Mouse (Mus musculus) heart, postnatal 36 days (tissue): ENCODE measurements around the gene Agap1. TPM values are rescaled to one million over a fixed set of nuclear protein-coding genes. Genes with fewer than 3 reads are reported as not detected.

ENCODE experiments used
- DNase-seq, 2 experiments: peaks; one replicate each; pipeline ENCODE4 v3.0.0; 2021 to 2022
- intact Hi-C: fragments of 180-260 bp; cut with DNase I; formaldehyde crosslinking; loops from one replicate; pipeline ENCODE4 v1.15.1; 2025
- total RNA-seq, 2 experiments: library from RNA; stranded (reverse); gene quantifications; 2 replicates each; pipeline ENCODE4 v1.2.3; 2021

Agap1 gene
- total RNA-seq, 2 experiments from 2014 or later, result 60.8 to 67.6 TPM

- DNase-seq, result no peak
- intact Hi-C loops, result loop anchor here (1.0 kb wide), 1 partner anchor 173 kb away; no protein-coding TSS in a partner anchor
Observed at GRCm38 (mm10) chr1:89770298-89770697, 315.7 kb downstream of the Agap1 start.

- no peak for DNase-seq
Observed at GRCm38 (mm10) chr1:89775750-89776149, 321.1 kb downstream of the Agap1 start.

GRCm38 (mm10) chr1:89780675-89781074 is 326.1 kb downstream of the Agap1 start:
- DNase-seq, result no peak
- intact Hi-C loops, result no loop called here

More at GRCm38 (mm10) chr1:89775750-89776149, 321.1 kb downstream of the Agap1 start:
- intact Hi-C loops, result no loop called here

- intact Hi-C loops, result no loop called here
- no peak for DNase-seq
Observed at GRCm38 (mm10) chr1:89781861-89782260, 327.3 kb downstream of the Agap1 start.

- intact Hi-C loops, result no loop called here
- DNase-seq, result no peak
Observed at GRCm38 (mm10) chr1:89786793-89787192, 332.2 kb downstream of the Agap1 start.

DNA sequence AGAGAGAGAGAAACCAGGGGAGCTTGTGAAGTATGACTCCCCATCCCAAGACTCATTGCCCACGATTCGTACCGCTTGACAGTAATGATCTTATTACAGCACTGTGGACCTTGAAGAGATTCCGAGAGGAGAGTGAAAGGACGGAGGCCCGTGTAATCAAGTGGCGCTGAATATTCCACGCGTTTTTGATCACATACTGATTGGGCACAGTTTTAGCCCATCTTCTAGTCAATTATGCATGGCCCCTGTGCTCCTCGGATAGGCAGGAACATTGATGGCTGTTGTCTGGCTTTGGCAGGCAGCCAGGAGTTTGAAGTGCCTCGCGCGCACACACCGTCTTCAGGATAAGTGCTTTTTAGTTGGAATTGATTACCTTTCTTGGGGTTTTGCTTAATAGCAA is 344.1 kb downstream of the Agap1 start:
- intact Hi-C loops, result no loop called here

DNA sequence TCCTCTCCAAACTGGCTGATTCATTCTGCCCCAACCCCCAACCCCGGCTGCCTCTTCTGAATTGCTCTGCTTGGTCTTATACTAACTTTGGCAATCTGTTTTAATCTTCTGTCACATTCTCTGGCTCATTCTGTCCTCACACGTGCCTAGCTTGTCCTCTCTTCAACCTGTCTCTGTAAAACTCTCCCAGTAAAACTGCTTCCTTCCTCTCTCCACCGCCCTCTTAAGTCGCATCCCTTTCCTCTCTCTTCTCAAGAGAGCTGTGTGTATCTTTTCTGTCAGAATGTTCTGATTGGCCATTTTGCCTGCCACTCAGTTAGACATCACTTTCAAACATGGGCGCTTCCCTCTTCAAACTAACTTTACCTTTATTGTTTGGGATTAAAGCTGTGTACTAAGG is 346.9 kb downstream of the Agap1 start:
- intact Hi-C loops, result no loop called here
- no peak for DNase-seq

More for the DNA sequence above, 344.1 kb downstream of the Agap1 start:
- DNase-seq, result no peak

DNA sequence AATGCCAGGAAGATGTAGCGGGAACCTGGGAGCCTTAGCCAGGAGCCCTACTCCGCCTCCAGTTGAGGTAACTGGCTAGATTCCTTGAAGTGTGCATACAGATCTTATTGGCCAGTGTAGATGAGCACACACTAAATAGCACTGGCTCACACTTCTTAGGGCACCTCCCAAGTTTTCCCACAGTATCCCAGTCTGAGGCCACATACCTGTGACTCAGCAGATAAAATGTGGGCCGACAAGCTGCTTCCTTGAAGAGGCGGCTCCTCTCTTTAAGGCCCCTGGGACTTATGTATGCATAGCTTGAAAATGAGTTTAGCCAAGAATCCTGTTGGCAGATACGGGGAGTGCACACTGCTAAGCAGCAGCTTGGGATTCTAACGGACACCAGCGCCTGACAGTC is 350.4 kb downstream of the Agap1 start:
- no peak for DNase-seq
- intact Hi-C loops, result no loop called here

DNA sequence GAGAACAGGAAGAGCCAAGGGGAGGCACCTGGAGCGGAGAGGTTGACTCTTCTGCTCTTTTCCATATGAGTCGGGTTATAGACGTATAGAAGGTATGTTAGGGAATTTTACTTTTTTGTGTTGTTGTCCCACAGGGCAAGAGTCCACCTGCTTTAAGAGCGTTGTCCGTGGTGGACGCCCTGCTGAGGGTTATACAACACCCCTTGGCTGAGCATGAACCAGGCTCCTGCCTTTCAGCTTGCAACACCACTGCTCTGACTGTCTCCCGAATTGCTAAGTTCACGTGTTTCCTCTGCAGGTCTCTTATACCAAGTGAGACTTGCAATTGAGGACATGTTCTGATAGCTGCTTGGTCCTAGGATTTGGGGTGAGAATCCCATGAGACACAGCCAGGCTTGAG is 358.2 kb downstream of the Agap1 start:
- DNase-seq, result no peak
- intact Hi-C loops, result no loop called here

- intact Hi-C loops, result no loop called here
- no peak for DNase-seq
Observed at GRCm38 (mm10) chr1:89816487-89817206, 362.0 kb downstream of the Agap1 start.

- no peak for DNase-seq
- intact Hi-C loops, result no loop called here
Observed at GRCm38 (mm10) chr1:89821822-89822221, 367.2 kb downstream of the Agap1 start.

DNA sequence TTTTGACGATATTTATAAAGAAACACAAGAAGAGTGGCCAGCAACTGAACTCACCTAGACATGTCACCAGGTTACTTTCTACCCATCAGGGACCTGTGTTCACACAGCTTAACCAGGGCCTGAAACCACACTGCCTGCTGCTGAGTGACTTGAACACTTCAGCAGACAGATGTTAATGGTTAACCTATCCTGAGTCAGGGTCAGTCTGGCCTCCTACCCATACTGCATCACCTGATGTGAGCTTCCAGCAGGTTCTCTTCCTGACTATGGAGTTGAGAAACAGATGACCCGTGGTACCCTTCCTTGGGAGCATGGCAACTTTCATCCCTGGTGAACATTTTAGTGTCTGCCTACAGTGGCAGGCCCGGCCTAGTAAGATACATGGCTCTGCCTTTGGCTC is 367.8 kb downstream of the Agap1 start:
- no peak for DNase-seq
- intact Hi-C loops, result no loop called here

DNA sequence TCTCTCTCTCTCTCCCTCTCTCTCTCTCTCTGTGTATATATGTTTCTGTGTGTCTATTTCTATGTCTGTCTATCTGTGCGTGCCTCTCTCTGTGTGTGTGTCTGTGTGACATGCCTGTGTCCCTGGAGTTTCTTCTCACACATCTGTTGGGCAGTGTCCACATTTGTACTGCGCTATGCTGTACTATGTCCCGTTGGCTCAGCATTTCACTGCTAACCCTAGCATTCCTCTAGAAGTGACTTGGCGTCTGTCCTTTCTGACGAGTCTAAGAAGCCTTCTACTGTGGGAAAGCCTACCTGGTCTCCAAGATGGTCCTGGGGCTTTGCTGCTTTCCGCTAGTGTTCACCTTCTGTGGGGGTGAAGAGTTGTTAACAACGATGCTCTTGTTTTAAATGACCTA is 368.4 kb downstream of the Agap1 start:
- no peak for DNase-seq
- intact Hi-C loops, result no loop called here

DNA sequence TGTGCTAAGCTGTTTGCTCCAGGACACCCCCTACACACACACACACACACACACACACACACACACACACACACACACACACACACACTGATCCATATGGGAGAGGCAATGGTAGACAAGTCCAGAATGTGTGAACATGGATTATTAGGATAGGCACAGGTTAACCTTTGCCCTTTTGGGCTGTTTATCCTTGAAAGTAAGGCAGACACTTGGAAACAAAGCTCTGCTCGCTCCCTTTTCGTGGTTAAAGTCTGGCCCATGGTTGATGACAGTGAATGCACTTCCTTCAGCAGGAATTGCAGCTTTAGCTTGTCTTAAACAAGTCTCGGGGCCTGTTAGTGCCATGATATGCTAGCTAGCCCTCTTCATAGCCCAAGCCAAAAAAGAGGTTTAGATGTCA is 372.4 kb downstream of the Agap1 start:
- no peak for DNase-seq
- intact Hi-C loops, result no loop called here

- intact Hi-C loops, result no loop called here
Observed at GRCm38 (mm10) chr1:89831095-89831494, 376.5 kb downstream of the Agap1 start.

DNA sequence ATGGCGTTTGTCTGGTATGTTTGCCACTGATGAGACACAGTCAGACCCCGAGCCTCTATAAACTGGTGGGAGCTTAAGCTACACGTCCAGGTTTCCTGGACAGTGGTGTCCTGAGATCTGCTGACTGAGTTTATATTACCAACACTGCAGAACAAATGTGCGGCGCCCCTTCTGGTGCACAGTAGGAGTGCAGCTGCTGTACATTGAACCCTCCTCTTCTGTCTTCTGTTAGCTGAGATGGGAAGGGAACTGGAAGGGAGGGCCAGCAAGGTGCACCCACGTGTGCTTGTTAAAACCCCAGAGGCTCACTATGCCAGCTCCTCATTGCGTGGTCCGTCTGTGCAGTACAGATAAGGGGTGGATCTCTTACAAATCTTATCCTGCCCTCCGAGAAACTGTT is 389.5 kb downstream of the Agap1 start:
- intact Hi-C loops, result no loop called here
- no peak for DNase-seq

More at GRCm38 (mm10) chr1:89831095-89831494, 376.5 kb downstream of the Agap1 start:
- DNase-seq, result peak in 1 of 2 experiments; percentile 9

DNA sequence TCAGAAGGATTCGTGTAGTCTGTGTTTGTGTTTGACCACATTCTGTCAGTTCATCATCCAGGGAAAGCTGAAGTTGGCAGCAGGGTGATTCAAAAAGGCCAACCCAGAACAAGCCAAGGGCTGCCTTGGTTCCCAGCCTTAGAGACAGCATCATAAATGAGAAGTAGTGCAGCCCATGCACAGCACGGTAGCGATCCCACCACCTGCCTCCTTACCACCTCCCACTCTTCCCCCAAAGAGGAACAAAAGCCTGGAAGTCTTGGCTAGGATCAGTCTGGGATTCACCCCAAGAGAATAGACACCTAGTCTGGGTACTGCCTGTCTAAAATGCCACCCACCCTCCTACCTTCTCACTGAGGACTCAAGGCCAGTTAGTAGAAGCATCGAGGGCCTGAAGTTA is 390.9 kb downstream of the Agap1 start:
- DNase-seq, result no peak
- intact Hi-C loops, result no loop called here

- DNase-seq, result no peak
- intact Hi-C loops, result no loop called here
Observed at GRCm38 (mm10) chr1:89846148-89846547, 391.5 kb downstream of the Agap1 start.

GRCm38 (mm10) chr1:89848356-89849039 is 393.9 kb downstream of the Agap1 start:
- intact Hi-C loops, result no loop called here
- no peak for DNase-seq

- intact Hi-C loops, result no loop called here
- DNase-seq, result no peak
Observed at GRCm38 (mm10) chr1:89849151-89849860, 394.7 kb downstream of the Agap1 start.

GRCm38 (mm10) chr1:89849861-89850230 is 395.2 kb downstream of the Agap1 start:
- DNase-seq, result no peak
- intact Hi-C loops, result no loop called here
